Mouse (Mus musculus): ENCODE measurements around the gene Ces1c.

Ces1c gene

GRCm38 (mm10) chr8:93131233-93131980 is at the start of gene Ces1c:
Ces1c (minus strand) TSS chr8:93131283.
- DNase-seq (ENCODE audit: low read depth, low spot score), result no peak

- DNase-seq (ENCODE audit: low read depth, low spot score), result no peak
Measured at GRCm38 (mm10) chr8:93180581-93181129, 49.6 kb upstream of the Ces1c start.

- peak; percentile 37 for DNase-seq (ENCODE audit: low read depth, low spot score)
Measured at GRCm38 (mm10) chr8:93176593-93176992, 45.5 kb upstream of the Ces1c start.

- no peak for DNase-seq (ENCODE audit: low read depth, low spot score)
Measured at GRCm38 (mm10) chr8:93174554-93174953, 43.5 kb upstream of the Ces1c start.

GRCm38 (mm10) chr8:93171846-93172590 is 40.9 kb upstream of the Ces1c start:
- no peak for DNase-seq (ENCODE audit: low read depth, low spot score)

GRCm38 (mm10) chr8:93163363-93163762 is 32.3 kb upstream of the Ces1c start:
- DNase-seq (ENCODE audit: low read depth, low spot score), result no peak

- DNase-seq (ENCODE audit: low read depth, low spot score), result no peak
Measured at GRCm38 (mm10) chr8:93151401-93151800, 20.3 kb upstream of the Ces1c start.

- DNase-seq (ENCODE audit: low read depth, low spot score), result no peak
Measured at GRCm38 (mm10) chr8:93147331-93147730, 16.2 kb upstream of the Ces1c start.

- peak; percentile 77 for DNase-seq (ENCODE audit: low read depth, low spot score)
Measured at GRCm38 (mm10) chr8:93140696-93141095, 9.6 kb upstream of the Ces1c start.

- DNase-seq (ENCODE audit: low read depth, low spot score), result peak; percentile 3
Measured at GRCm38 (mm10) chr8:93132196-93132595, 1.1 kb upstream of the Ces1c start.

GRCm38 (mm10) chr8:93126476-93126875 is 4.6 kb downstream of the Ces1c start:
- DNase-seq (ENCODE audit: low read depth, low spot score), result no peak

GRCm38 (mm10) chr8:93122005-93122404 is 9.1 kb downstream of the Ces1c start:
- no peak for DNase-seq (ENCODE audit: low read depth, low spot score)

GRCm38 (mm10) chr8:93095376-93095775 is 35.7 kb downstream of the Ces1c start:
- DNase-seq (ENCODE audit: low read depth, low spot score), result peak; percentile 39

- DNase-seq (ENCODE audit: low read depth, low spot score), result peak; percentile 88
Measured at GRCm38 (mm10) chr8:93091324-93091723, 39.8 kb downstream of the Ces1c start.

GRCm38 (mm10) chr8:93088686-93089122 is 42.4 kb downstream of the Ces1c start:
- peak; percentile 50 for DNase-seq (ENCODE audit: low read depth, low spot score)

GRCm38 (mm10) chr8:93088193-93088592 is 42.9 kb downstream of the Ces1c start:
- DNase-seq (ENCODE audit: low read depth, low spot score), result no peak

- no peak for DNase-seq (ENCODE audit: low read depth, low spot score)
Measured at GRCm38 (mm10) chr8:93079887-93080286, 51.2 kb downstream of the Ces1c start, which contains the start of gene Ces1b. Ces1b (minus strand) TSS chr8:93080017.

GRCm38 (mm10) chr8:93075251-93075650 is 55.8 kb downstream of the Ces1c start:
- DNase-seq (ENCODE audit: low read depth, low spot score), result no peak

- peak; percentile 43 for DNase-seq (ENCODE audit: low read depth, low spot score)
Measured at GRCm38 (mm10) chr8:93063416-93064117, 67.5 kb downstream of the Ces1c start.

- DNase-seq (ENCODE audit: low read depth, low spot score), result peak; percentile 55
Measured at GRCm38 (mm10) chr8:93059185-93059584, 71.9 kb downstream of the Ces1c start.

- DNase-seq (ENCODE audit: low read depth, low spot score), result peak; percentile 74
Measured at GRCm38 (mm10) chr8:93055238-93055637, 75.8 kb downstream of the Ces1c start.

All from R1 (cell line).